Mouse (Mus musculus) hindbrain, postnatal 0 days (tissue): Measurements from ENCODE around the gene Tfb2m. TPM values are rescaled to one million over a fixed set of nuclear protein-coding genes. Genes with fewer than 3 reads are reported as not detected.

Source experiments
- ATAC-seq: fragments of 200-750 bp; cut with Nextera tagmentation; 2 replicates; pipeline ENCODE4 v1.8.0; 2017; ENCODE audit warnings: mild to moderate bottlenecking, moderate TSS enrichment, moderate library complexity
- DNase-seq: peaks from one replicate; pipeline ENCODE4 v3.0.0-alpha.2; 2015; ENCODE audit warnings: low spot score
- H3K27ac ChIP-seq: fragments of 300-500 bp; sonication (generic); 2 replicates; pipeline ENCODE4 v1.5.1; 2014; ENCODE audit warnings: mild to moderate bottlenecking
- H3K27me3 ChIP-seq: fragments of 300-500 bp; sonication (generic); 2 replicates; pipeline ENCODE4 v1.6.1; 2014; ENCODE audit warnings: low read length, mixed read lengths; ENCODE audit not compliant: insufficient read depth
- H3K36me3 ChIP-seq: fragments of 300-500 bp; sonication (generic); 2 replicates; pipeline ENCODE4 v1.6.1; 2014; ENCODE audit warnings: low read length, mixed read lengths; ENCODE audit not compliant: insufficient read depth
- H3K4me1 ChIP-seq: fragments of 300-500 bp; sonication (generic); 2 replicates; pipeline ENCODE4 v1.6.1; 2014; ENCODE audit warnings: antibody characterized with exemption, low read length, mixed read lengths; ENCODE audit not compliant: insufficient read depth
- H3K4me2 ChIP-seq: fragments of 300-500 bp; sonication (generic); 2 replicates; pipeline ENCODE4 v1.6.1; 2014; ENCODE audit warnings: low read depth, mild to moderate bottlenecking, low read length, moderate library complexity, mixed read lengths
- H3K4me3 ChIP-seq: fragments of 300-500 bp; sonication (generic); 2 replicates; pipeline ENCODE4 v1.5.1; 2014; ENCODE audit warnings: low read length
- H3K9ac ChIP-seq: fragments of 300-500 bp; sonication (generic); replicated peaks from 2 replicates; pipeline ENCODE4 v1.6.1; 2014; ENCODE audit warnings: mild to moderate bottlenecking, low read length, moderate library complexity, mixed read lengths
- H3K9me3 ChIP-seq: fragments of 300-500 bp; sonication (generic); 2 replicates; pipeline ENCODE4 v1.6.1; 2016; ENCODE audit warnings: low read length, mixed read lengths
- CTCF ChIP-seq: IDR thresholded peaks from 2 replicates; pipeline ENCODE4 v1.5.1; 2016; ENCODE audit warnings: antibody characterized with exemption, control low read depth, low read depth
- WGBS: fragments of 180-500 bp; shearing (Covaris S2); extraction: QIAGEN DNeasy Blood & Tissue Kit; methylation state at CpG from one replicate; pipeline ENCODE4 v1.1.7; 2014; 5-methylcytosine and 5-hydroxymethylcytosine counted together
- polyA plus RNA-seq: library from polyadenylated mRNA; unstranded; fragments of >200 nt; fragmentation: Nextera tagmentation; extraction: Ambion mirVana; gene quantifications from 2 replicates; pipeline ENCODE4 v1.2.1, GENCODE M21; 2015
- total RNA-seq: library from RNA; depleted of rRNA; stranded (reverse); fragments of >200 nt; gene quantifications from 2 replicates; pipeline ENCODE4 v1.2.3, GENCODE M21; 2014

Tfb2m gene
- total and polyA plus RNA-seq, 2 experiments from 2014 or later = 9.2 to 30.5 TPM

GRCm38 (mm10) chr1:179585646-179586045, 39.6 kb upstream of the Tfb2m start:
- Histone ChIP-seq H3K27me3 (no peaks in the 10 kb centered on the region), H3K4me3 (no peak overlapping the region), H3K36me3 (no peaks in the 10 kb centered on the region), H3K27ac (no peak overlapping the region), H3K9me3 (no peaks in the 10 kb centered on the region), H3K4me1 (no peaks in the 10 kb centered on the region), H3K9ac (no peak overlapping the region), H3K4me2 (no peak overlapping the region)
- DNase-seq = no peak
- WGBS = 57% methylated on average over 8 of the region's 9 CpGs
- ATAC-seq = no peak
- no peak for TF ChIP-seq CTCF

- Histone ChIP-seq H3K4me2 (no peak overlapping the region), H3K4me1 (no peaks in the 10 kb centered on the region), H3K27ac (no peak overlapping the region), H3K27me3 (no peaks in the 10 kb centered on the region), H3K36me3 (peaks cover 9% of the 10 kb centered on the region; the same call in 1 of the 2 replicates), H3K9ac (no peak overlapping the region), H3K4me3 (no peak overlapping the region), H3K9me3 (no peaks in the 10 kb centered on the region)
- 90% methylated on average over 4 of the region's 4 CpGs for WGBS
- ATAC-seq (no peak), DNase-seq (no peak)
- no peak for TF ChIP-seq CTCF
Observed at GRCm38 (mm10) chr1:179584220-179584619, 38.2 kb upstream of the Tfb2m start.

- no peak overlapping the region for H3K27ac ChIP-seq
- H3K4me3 ChIP-seq = no peak overlapping the region
- no peak overlapping the region for H3K4me2 ChIP-seq
- no peaks in the 10 kb centered on the region for H3K27me3 ChIP-seq
- H3K9me3 ChIP-seq = no peaks in the 10 kb centered on the region
- DNase-seq = no peak
- no peaks in the 10 kb centered on the region for H3K4me1 ChIP-seq
- H3K9ac ChIP-seq = no peak overlapping the region
- TF ChIP-seq CTCF = no peak
- H3K36me3 ChIP-seq = peaks cover 9% of the 10 kb centered on the region; the same call in 1 of the 2 replicates
- ATAC-seq = no peak
- 94% methylated on average over 3 of the region's 3 CpGs for WGBS
Observed at GRCm38 (mm10) chr1:179583090-179583489, 37.0 kb upstream of the Tfb2m start.

GRCm38 (mm10) chr1:179582021-179582433, 36.0 kb upstream of the Tfb2m start:
- DNase-seq (no peak), ATAC-seq (no peak)
- WGBS = 60% methylated on average over 6 of the region's 6 CpGs

GRCm38 (mm10) chr1:179581422-179581821, 35.4 kb upstream of the Tfb2m start:
- Histone ChIP-seq H3K9me3 (no peaks in the 10 kb centered on the region), H3K27me3 (no peaks in the 10 kb centered on the region), H3K4me3 (no peak overlapping the region), H3K4me2 (no peak overlapping the region), H3K36me3 (peaks cover 9% of the 10 kb centered on the region; the same call in 1 of the 2 replicates), H3K4me1 (no peaks in the 10 kb centered on the region), H3K9ac (no peak overlapping the region), H3K27ac (no peak overlapping the region)
- WGBS = 69% methylated on average over 10 of the region's 10 CpGs
- no peak for DNase-seq
- TF ChIP-seq CTCF = no peak
- no peak for ATAC-seq

More at GRCm38 (mm10) chr1:179582021-179582433, 36.0 kb upstream of the Tfb2m start:
- H3K36me3 ChIP-seq = peaks cover 9% of the 10 kb centered on the region; the same call in 1 of the 2 replicates
- no peak overlapping the region for H3K4me3 ChIP-seq
- no peak overlapping the region for H3K27ac ChIP-seq
- no peak overlapping the region for H3K9ac ChIP-seq
- H3K4me1 ChIP-seq = no peaks in the 10 kb centered on the region
- H3K27me3 ChIP-seq = no peaks in the 10 kb centered on the region
- no peak for TF ChIP-seq CTCF
- no peak overlapping the region for H3K4me2 ChIP-seq
- no peaks in the 10 kb centered on the region for H3K9me3 ChIP-seq

GRCm38 (mm10) chr1:179580200-179580599, 34.1 kb upstream of the Tfb2m start:
- Histone ChIP-seq H3K27ac (no peak overlapping the region), H3K9ac (no peak overlapping the region), H3K4me3 (no peak overlapping the region), H3K9me3 (no peaks in the 10 kb centered on the region), H3K4me1 (no peaks in the 10 kb centered on the region), H3K4me2 (no peak overlapping the region), H3K27me3 (no peaks in the 10 kb centered on the region), H3K36me3 (peaks cover 9% of the 10 kb centered on the region; the same call in 1 of the 2 replicates)
- WGBS = 75% methylated on average over 8 of the region's 8 CpGs
- no peak for DNase-seq
- TF ChIP-seq CTCF = no peak
- ATAC-seq = no peak

GRCm38 (mm10) chr1:179578625-179579024, 32.6 kb upstream of the Tfb2m start:
- no peaks in the 10 kb centered on the region for H3K4me1 ChIP-seq
- no peak for TF ChIP-seq CTCF
- no peak for ATAC-seq
- H3K27ac ChIP-seq = no peak overlapping the region
- no peaks in the 10 kb centered on the region for H3K27me3 ChIP-seq
- WGBS = 75% methylated on average over 6 of the region's 6 CpGs
- no peak overlapping the region for H3K4me3 ChIP-seq
- no peak overlapping the region for H3K9ac ChIP-seq
- H3K9me3 ChIP-seq = no peaks in the 10 kb centered on the region
- DNase-seq = no peak
- peaks cover 9% of the 10 kb centered on the region; the same call in 1 of the 2 replicates for H3K36me3 ChIP-seq
- H3K4me2 ChIP-seq = no peak overlapping the region
